Mouse (Mus musculus) small intestine, adult 2 months (tissue): ENCODE results near the gene Slc12a8. TPM values are rescaled to one million over a fixed set of nuclear protein-coding genes. Genes with fewer than 3 reads are reported as not detected.

Experiments
- H3K27ac ChIP-seq: fragments of 200-500 bp; 2 replicates; pipeline ENCODE4 v1.5.1; 2012; ENCODE audit warnings: low read depth, low read length, control low read depth, inconsistent platforms; ENCODE audit not compliant: insufficient read depth
- H3K27me3 ChIP-seq: fragments of 200-500 bp; 2 replicates; pipeline ENCODE4 v1.6.1; 2012; ENCODE audit warnings: mild to moderate bottlenecking, moderate library complexity, low read length, inconsistent platforms; ENCODE audit not compliant: control insufficient read depth, insufficient read depth
- H3K36me3 ChIP-seq: fragments of 200-500 bp; 2 replicates; pipeline ENCODE4 v1.6.1; 2012; ENCODE audit warnings: mild to moderate bottlenecking, low read length, control low read depth, inconsistent platforms; ENCODE audit not compliant: control insufficient read depth, insufficient read depth
- H3K4me1 ChIP-seq: fragments of 200-500 bp; 2 replicates; pipeline ENCODE4 v1.6.1; 2012; ENCODE audit warnings: low read length, inconsistent platforms, mixed read lengths; ENCODE audit not compliant: control insufficient read depth, insufficient read depth, insufficient read length
- H3K4me3 ChIP-seq: fragments of 200-500 bp; 2 replicates; pipeline ENCODE4 v1.5.1; 2012; ENCODE audit warnings: low read depth, mild to moderate bottlenecking, control low read depth, inconsistent platforms, low read length, moderate library complexity
- CTCF ChIP-seq: fragments of 200-500 bp; IDR thresholded peaks from 2 replicates; pipeline ENCODE4 v1.5.1; 2012; ENCODE audit warnings: low read depth, mild to moderate bottlenecking, control low read depth, inconsistent platforms, low read length, moderate library complexity, mixed read lengths; ENCODE audit not compliant: insufficient replicate concordance, insufficient read length; ENCODE audit errors: extremely low read depth
- POLR2A ChIP-seq: fragments of 200-500 bp; IDR thresholded peaks from 2 replicates; pipeline ENCODE4 v1.6.1; 2012; ENCODE audit warnings: low read depth, mild to moderate bottlenecking, control low read depth, inconsistent platforms, low read length, moderate library complexity
- WGBS: fragments of 180-500 bp; shearing (Covaris S2); methylation state at CpG from one replicate; pipeline ENCODE4 v1.1.7; 2018; 5-methylcytosine and 5-hydroxymethylcytosine counted together
- polyA plus RNA-seq: library from polyadenylated mRNA; depleted of rRNA; stranded (reverse); fragments of >200 nt; gene quantifications from 2 replicates; pipeline ENCODE4 v1.2.3, GENCODE M21; 2012

The Slc12a8 gene
- polyA plus RNA-seq, 1 experiment: 46.7 TPM

DNA sequence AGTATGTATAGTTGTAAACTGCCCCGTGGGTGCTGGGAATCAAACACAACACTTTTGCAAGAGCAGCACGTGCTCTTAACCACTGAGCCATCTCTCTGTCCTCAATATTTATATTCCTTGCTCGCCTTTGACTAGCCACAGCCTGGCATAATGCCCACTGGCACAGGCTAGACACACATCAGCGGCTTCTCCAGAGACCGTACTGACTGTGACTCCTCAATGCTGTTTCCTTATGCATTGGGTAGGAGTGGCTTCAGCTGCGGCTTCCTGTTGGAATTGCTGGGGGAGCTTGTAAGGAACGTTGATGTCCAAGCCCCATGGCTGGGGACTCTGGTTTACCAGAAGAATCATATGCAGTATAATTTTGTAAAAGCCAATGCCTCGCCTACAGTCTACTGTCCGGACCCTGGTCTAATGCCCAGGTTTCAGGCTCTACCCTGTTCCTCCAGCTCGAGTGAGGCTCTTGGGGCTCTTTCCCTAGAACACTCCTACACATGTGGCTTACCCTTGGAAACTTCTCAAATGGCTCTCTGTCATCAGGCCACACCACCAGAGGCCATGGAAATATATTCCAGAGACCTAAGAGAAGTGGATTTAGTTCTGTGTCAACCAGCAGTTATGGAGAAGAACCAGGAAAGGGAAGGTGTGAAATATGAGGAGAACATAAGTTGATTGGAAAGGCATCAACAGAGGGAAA, 158.2 kb downstream of the Slc12a8 start:
- H3K36me3 ChIP-seq: no peaks in the 10 kb centered on the region
- no peaks in the 10 kb centered on the region for H3K27me3 ChIP-seq
- TF ChIP-seq CTCF (no peak), POLR2A (no peak)
- H3K4me3 ChIP-seq: no peak overlapping the region
- H3K27ac ChIP-seq: peak overlapping the region; percentile 13
- H3K4me1 ChIP-seq: peaks cover 3% of the 10 kb centered on the region; the same call in 1 of the 2 replicates
- WGBS: 83% methylated on average over 10 of the region's 10 CpGs

DNA sequence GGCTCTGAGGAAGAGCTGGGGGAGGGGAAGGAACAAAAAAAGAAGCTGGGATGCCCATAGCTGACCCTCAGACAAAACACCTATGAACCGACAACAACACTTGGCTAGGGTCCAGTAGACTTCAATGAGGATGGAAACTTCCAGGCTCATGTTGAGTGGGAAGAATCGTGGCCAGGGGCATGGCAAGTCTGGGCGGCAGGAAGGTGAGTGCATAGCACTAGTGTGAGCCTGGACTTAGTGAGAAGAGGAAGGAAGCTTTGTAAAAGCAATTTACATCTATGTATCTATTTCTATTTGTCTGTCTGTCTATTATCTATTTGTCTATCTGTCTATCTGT, 158.7 kb downstream of the Slc12a8 start:
- no peak for TF ChIP-seq CTCF
- no peak for TF ChIP-seq POLR2A
- Histone ChIP-seq H3K27ac (peak overlapping the region; percentile 13), H3K36me3 (no peaks in the 10 kb centered on the region), H3K4me3 (no peak overlapping the region), H3K4me1 (peaks cover 3% of the 10 kb centered on the region; the same call in 1 of the 2 replicates), H3K27me3 (no peaks in the 10 kb centered on the region)
- WGBS: 63% methylated on average over 3 of the region's 3 CpGs

DNA sequence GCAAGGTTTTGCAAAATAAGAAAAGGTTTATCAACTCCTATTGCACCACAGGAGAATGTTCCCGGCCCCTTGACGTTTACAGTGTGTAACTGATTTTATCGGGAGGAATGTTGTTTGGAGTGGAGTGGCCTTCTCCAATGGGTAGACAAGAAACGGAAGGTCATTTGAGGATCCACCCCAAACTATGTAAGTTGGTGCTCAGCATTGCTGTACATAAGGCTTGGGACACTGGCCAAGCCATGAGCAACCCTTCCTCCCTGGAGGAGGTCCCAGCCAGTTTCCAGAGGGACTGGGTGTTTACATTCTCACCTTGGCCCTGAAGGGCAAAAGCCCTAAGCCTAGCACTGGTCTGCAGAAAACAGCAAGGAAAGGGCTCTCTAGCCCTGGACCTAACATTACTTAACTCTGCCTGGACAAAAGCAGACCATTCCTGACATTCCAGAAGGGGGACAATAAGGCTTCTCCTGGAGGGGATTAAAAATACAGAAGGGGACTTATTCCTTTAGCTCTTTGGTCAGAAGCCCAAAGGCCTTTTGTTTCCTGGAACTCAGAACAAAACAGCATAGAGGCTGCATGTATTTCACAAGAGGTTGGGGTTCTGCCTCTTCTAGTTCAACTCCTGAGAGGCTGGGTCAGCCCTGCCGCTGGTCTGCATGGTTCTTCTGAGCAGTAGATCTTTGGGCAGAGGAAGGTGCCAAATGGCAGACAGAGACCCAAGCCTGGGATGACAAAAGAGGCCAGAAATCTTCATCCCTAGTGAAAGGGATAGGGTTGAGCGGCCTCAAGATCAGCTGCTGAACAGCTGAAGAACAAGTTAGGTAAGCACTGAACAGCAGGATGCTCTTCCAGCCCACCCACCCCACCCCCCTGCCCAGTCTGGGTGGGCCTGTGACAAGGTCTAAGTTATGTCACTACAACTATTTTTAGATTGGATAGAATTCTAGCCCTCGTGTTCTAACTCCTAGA, 159.5 kb downstream of the Slc12a8 start:
- H3K27me3 ChIP-seq: no peaks in the 10 kb centered on the region
- H3K36me3 ChIP-seq: no peaks in the 10 kb centered on the region
- H3K27ac ChIP-seq: peak overlapping the region; percentile 63
- H3K4me1 ChIP-seq: peaks cover 3% of the 10 kb centered on the region; the same call in 1 of the 2 replicates
- no peak for TF ChIP-seq POLR2A
- no peak for TF ChIP-seq CTCF
- no peak overlapping the region for H3K4me3 ChIP-seq
- WGBS: 54% methylated on average over 7 of the region's 7 CpGs

DNA sequence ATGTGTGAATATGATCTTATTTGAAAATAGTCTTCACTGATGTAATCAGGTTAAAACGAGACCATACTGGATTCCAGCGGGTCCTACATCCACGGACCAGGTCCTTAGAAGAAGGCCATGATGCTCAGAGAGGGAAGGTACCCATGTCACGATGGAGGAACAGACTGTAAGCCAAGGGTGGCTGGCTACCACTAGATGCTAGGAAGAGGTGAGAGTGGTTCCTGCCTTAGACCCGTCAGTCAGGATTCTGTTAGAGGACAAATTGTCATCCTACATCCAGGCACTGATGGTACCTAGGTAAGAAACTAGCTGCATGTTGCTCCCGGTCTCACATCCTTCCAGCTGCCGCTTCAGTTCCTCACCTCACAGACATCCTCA, 160.2 kb downstream of the Slc12a8 start:
- H3K4me3 ChIP-seq: no peak overlapping the region
- no peaks in the 10 kb centered on the region for H3K36me3 ChIP-seq
- peak overlapping the region; percentile 37 for H3K27ac ChIP-seq
- no peaks in the 10 kb centered on the region for H3K27me3 ChIP-seq
- 89% methylated on average over 7 of the region's 7 CpGs for WGBS
- H3K4me1 ChIP-seq: peaks cover 3% of the 10 kb centered on the region; the same call in 1 of the 2 replicates
- TF ChIP-seq POLR2A (no peak), CTCF (no peak)

DNA sequence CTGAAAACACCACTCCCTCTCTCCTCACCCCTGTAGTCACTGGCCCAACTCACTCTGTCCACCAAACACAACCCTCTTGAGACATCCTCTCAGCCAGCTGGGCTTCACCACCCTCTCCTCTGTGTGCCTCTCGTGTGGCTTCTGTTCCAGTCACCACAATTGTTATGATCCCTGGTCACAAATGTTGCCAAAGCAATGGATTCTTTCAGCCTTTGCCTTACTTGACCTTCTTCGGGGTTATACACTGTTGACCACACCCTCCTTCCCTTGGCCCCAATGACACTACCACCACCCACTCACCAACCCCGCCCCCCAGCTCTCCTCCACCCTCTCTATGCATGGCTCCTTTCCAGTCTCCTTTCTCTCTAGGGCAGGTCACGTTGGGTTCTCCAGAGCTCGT, 160.8 kb downstream of the Slc12a8 start:
- H3K36me3 ChIP-seq: no peaks in the 10 kb centered on the region
- peaks cover 3% of the 10 kb centered on the region; the same call in 1 of the 2 replicates for H3K4me1 ChIP-seq
- H3K4me3 ChIP-seq: no peak overlapping the region
- no peaks in the 10 kb centered on the region for H3K27me3 ChIP-seq
- 44% methylated on average over 5 of the region's 5 CpGs for WGBS
- no peak for TF ChIP-seq CTCF
- TF ChIP-seq POLR2A: no peak
- peak overlapping the region; percentile 37; the same call in 1 of the 2 replicates for H3K27ac ChIP-seq

DNA sequence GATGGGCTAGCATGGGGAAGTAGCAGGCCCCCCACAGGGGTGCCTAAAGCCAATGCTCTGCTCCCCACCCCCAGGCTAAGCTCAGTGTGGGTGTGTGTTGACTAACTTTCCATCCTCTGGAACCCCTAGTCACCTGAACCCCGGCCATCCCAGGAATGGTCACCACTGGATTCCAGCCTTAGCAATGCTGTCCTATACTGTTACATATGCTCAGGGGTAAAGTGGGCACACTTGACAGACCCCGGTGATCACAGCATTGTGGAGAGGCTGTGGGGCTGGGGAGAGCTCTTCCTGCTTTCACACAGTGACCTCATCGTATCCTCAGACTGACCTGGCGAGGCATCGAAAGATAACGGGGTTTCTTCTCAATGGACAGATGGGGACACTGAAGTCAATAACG, 163.1 kb downstream of the Slc12a8 start:
- H3K36me3 ChIP-seq: no peaks in the 10 kb centered on the region
- peaks cover 3% of the 10 kb centered on the region; the same call in 1 of the 2 replicates for H3K4me1 ChIP-seq
- no peak for TF ChIP-seq CTCF
- no peaks in the 10 kb centered on the region; the same call in 1 of the 2 replicates for H3K27me3 ChIP-seq
- H3K27ac ChIP-seq: no peak overlapping the region
- no peak overlapping the region for H3K4me3 ChIP-seq
- 87% methylated on average over 7 of the region's 7 CpGs for WGBS

DNA sequence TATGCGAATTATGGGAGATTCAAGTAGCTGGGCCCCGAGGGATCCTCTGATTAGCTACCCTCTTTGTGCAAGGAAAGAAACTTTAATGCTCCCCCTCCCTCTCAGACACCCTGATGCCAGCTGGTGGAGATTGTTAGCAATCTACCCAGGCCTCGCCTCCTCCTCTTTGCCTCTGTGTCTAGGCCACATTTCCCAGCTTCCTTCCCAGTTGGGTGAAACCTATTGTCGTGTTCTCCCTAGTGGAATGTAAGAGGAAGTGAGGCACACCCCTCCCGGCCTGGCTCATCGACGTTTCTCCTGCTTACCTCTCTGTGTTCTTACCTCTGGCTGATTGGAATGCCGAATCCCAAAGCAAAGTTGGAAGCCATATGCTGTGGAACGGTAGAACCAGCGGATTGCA, 163.7 kb downstream of the Slc12a8 start:
- Histone ChIP-seq H3K4me3 (no peak overlapping the region), H3K36me3 (no peaks in the 10 kb centered on the region), H3K27me3 (no peaks in the 10 kb centered on the region; the same call in 1 of the 2 replicates), H3K4me1 (peaks cover 3% of the 10 kb centered on the region; the same call in 1 of the 2 replicates), H3K27ac (no peak overlapping the region)
- no peak for TF ChIP-seq POLR2A
- no peak for TF ChIP-seq CTCF
- WGBS: 46% methylated on average over 10 of the region's 10 CpGs
